Mouse (Mus musculus) CH12.LX (cell line): Measurements from ENCODE around the gene Coq4. TPM values are rescaled to one million over a fixed set of nuclear protein-coding genes. Genes with fewer than 3 reads are reported as not detected.

ENCODE experiments used
- DNase-seq: peaks from one replicate; pipeline ENCODE4 v3.0.0-alpha.2; 2013; ENCODE audit errors: extremely low read depth
- H3K27ac ChIP-seq: 2 replicates; pipeline ENCODE4 v1.5.1; 2012; ENCODE audit warnings: low read depth, mild to moderate bottlenecking, control low read depth, moderate library complexity; ENCODE audit not compliant: insufficient read depth
- H3K27me3 ChIP-seq: replicated peaks from 2 replicates; pipeline ENCODE3; 2012; ENCODE audit warnings: inconsistent platforms
- H3K36me3 ChIP-seq, 2 experiments: replicated peaks in 1 of 2; 2 replicates each; pipeline versions ENCODE3 to v1.6.1; 2012; ENCODE audit warnings: inconsistent platforms in 1 of 2, low read length in 1 of 2, mild to moderate bottlenecking in 1 of 2, mixed read lengths in 1 of 2, moderate library complexity in 1 of 2; ENCODE audit not compliant: control insufficient read depth in 1 of 2, insufficient read depth in 1 of 2
- H3K4me1 ChIP-seq, 2 experiments: 2 replicates each; pipeline ENCODE4 v1.6.1; 2012; ENCODE audit warnings: inconsistent platforms in 1 of 2, moderate library complexity in 1 of 2; ENCODE audit not compliant: insufficient read depth in 2 of 2, control insufficient read depth in 1 of 2
- H3K4me2 ChIP-seq: 2 replicates; pipeline ENCODE4 v1.6.1; 2012; ENCODE audit warnings: low read depth, mild to moderate bottlenecking, control low read depth; ENCODE audit not compliant: poor library complexity, insufficient read depth, severe bottlenecking
- H3K4me3 ChIP-seq, 3 experiments: fragments of 150-350 bp in 1 of 3; sonication (generic) in 1 of 3; replicated peaks in 1 of 3; 2 replicates each; pipeline versions ENCODE3 to v1.5.1; 2011 to 2012; ENCODE audit warnings: low read depth in 2 of 3, low read length in 2 of 3, mild to moderate bottlenecking in 2 of 3, moderate library complexity in 2 of 3, control low read depth in 1 of 3, improper control_type of control experiment in 1 of 3, inconsistent platforms in 1 of 3, mixed read lengths in 1 of 3; ENCODE audit not compliant: poor library complexity in 1 of 3
- H3K79me2 ChIP-seq: replicated peaks from 2 replicates; pipeline ENCODE4 v1.6.1; 2012; ENCODE audit warnings: mild to moderate bottlenecking, moderate library complexity; ENCODE audit not compliant: control insufficient read depth, poor library complexity, insufficient read depth, severe bottlenecking; ENCODE audit errors: extremely low read depth
- H3K9ac ChIP-seq: 2 replicates; pipeline ENCODE4 v1.6.1; 2012; ENCODE audit warnings: low read depth, mild to moderate bottlenecking, control low read depth, moderate library complexity; ENCODE audit not compliant: insufficient read depth
- H3K9me3 ChIP-seq: replicated peaks from 2 replicates; pipeline ENCODE3; 2012; ENCODE audit warnings: low read length, inconsistent platforms, mixed read lengths
- BHLHE40 ChIP-seq: IDR thresholded peaks from 2 replicates; pipeline ENCODE4 v1.6.1; 2011; ENCODE audit warnings: mild to moderate bottlenecking, low read depth, low read length, improper control_type of control experiment
- CHD1 ChIP-seq: IDR thresholded peaks from 2 replicates; pipeline ENCODE4 v1.6.1; 2012; ENCODE audit warnings: low read depth, low read length, improper control_type of control experiment, inconsistent platforms
- CHD2 ChIP-seq: IDR thresholded peaks from 2 replicates; pipeline ENCODE4 v1.6.1; 2011; ENCODE audit warnings: low read length, improper control_type of control experiment
- E2F4 ChIP-seq: IDR thresholded peaks from 2 replicates; pipeline ENCODE4 v1.6.1; 2011; ENCODE audit warnings: low read depth, low read length, improper control_type of control experiment; ENCODE audit not compliant: insufficient replicate concordance
- ELF1 ChIP-seq: IDR thresholded peaks from 2 replicates; pipeline ENCODE4 v1.6.1; 2014; ENCODE audit warnings: low read depth, mild to moderate bottlenecking, inconsistent platforms, low read length, improper control_type of control experiment
- HCFC1 ChIP-seq: IDR thresholded peaks from 2 replicates; pipeline ENCODE4 v1.6.1; 2012; ENCODE audit warnings: low read depth, mild to moderate bottlenecking, inconsistent platforms, low read length, improper control_type of control experiment
- JUN ChIP-seq: IDR thresholded peaks from 2 replicates; pipeline ENCODE4 v1.6.1; 2011; ENCODE audit warnings: low read depth, mild to moderate bottlenecking, low read length, improper control_type of control experiment, moderate library complexity; ENCODE audit not compliant: insufficient read depth
- JUND ChIP-seq: conservative IDR thresholded peaks from 2 replicates; pipeline ENCODE4 v1.6.1; 2011; ENCODE audit warnings: low read depth, low read length, improper control_type of control experiment
- KAT2A ChIP-seq: IDR thresholded peaks from 2 replicates; pipeline ENCODE4 v1.6.1; 2012; ENCODE audit warnings: low read length, improper control_type of control experiment, inconsistent platforms; ENCODE audit not compliant: insufficient replicate concordance
- MAX ChIP-seq: IDR thresholded peaks from 2 replicates; pipeline ENCODE4 v1.6.1; 2011; ENCODE audit warnings: low read length, improper control_type of control experiment
- MAZ ChIP-seq: IDR thresholded peaks from 2 replicates; pipeline ENCODE4 v1.6.1; 2012; ENCODE audit warnings: low read depth, mild to moderate bottlenecking, inconsistent platforms, low read length, improper control_type of control experiment, moderate library complexity
- MEF2A ChIP-seq: IDR thresholded peaks from 2 replicates; pipeline ENCODE4 v1.6.1; 2014; ENCODE audit warnings: low read depth, mild to moderate bottlenecking, inconsistent platforms, low read length, improper control_type of control experiment, borderline replicate concordance
- MXI1 ChIP-seq: IDR thresholded peaks from 2 replicates; pipeline ENCODE4 v1.6.1; 2011; ENCODE audit warnings: mild to moderate bottlenecking, low read depth, low read length, improper control_type of control experiment
- MYC ChIP-seq: IDR thresholded peaks from 2 replicates; pipeline ENCODE4 v1.6.1; 2011; ENCODE audit warnings: low read depth, mild to moderate bottlenecking, improper control_type of control experiment, low read length
- NELFE ChIP-seq: IDR thresholded peaks from 2 replicates; pipeline ENCODE4 v1.6.1; 2011; ENCODE audit warnings: low read depth, low read length, improper control_type of control experiment
- PAX5 ChIP-seq: IDR thresholded peaks from 2 replicates; pipeline ENCODE4 v1.6.1; 2012; ENCODE audit warnings: low read length, inconsistent platforms, mixed read lengths
- POLR2A ChIP-seq: IDR thresholded peaks from 2 replicates; pipeline ENCODE4 v1.6.1; 2011; ENCODE audit warnings: low read depth, mild to moderate bottlenecking, improper control_type of control experiment, low read length
- POLR2AphosphoS2 ChIP-seq: IDR thresholded peaks from 2 replicates; pipeline ENCODE4 v1.6.1; 2011; ENCODE audit warnings: low read depth, low read length, improper control_type of control experiment
- RCOR1 ChIP-seq: conservative IDR thresholded peaks from 2 replicates; pipeline ENCODE4 v1.6.1; 2012; ENCODE audit warnings: low read depth, mild to moderate bottlenecking, inconsistent platforms, low read length, improper control_type of control experiment
- SIN3A ChIP-seq: IDR thresholded peaks from 2 replicates; pipeline ENCODE4 v1.6.1; 2012; ENCODE audit warnings: low read length, improper control_type of control experiment, inconsistent platforms
- TBP ChIP-seq: conservative IDR thresholded peaks from 2 replicates; pipeline ENCODE4 v1.6.1; 2011; ENCODE audit warnings: low read depth, low read length, improper control_type of control experiment
- TCF12 ChIP-seq: IDR thresholded peaks from 2 replicates; pipeline ENCODE4 v1.6.1; 2014; ENCODE audit warnings: low read depth, mild to moderate bottlenecking, inconsistent platforms, low read length, improper control_type of control experiment
- USF1 ChIP-seq: IDR thresholded peaks from 2 replicates; pipeline ENCODE4 v1.6.1; 2014; ENCODE audit warnings: low read depth, mild to moderate bottlenecking, inconsistent platforms, low read length, improper control_type of control experiment
- USF2 ChIP-seq: conservative IDR thresholded peaks from 2 replicates; pipeline ENCODE4 v1.6.1; 2011; ENCODE audit warnings: low read depth, low read length, improper control_type of control experiment
- ZKSCAN1 ChIP-seq: IDR thresholded peaks from 2 replicates; pipeline ENCODE4 v1.6.1; 2012; ENCODE audit warnings: low read depth, inconsistent platforms, low read length, improper control_type of control experiment, borderline replicate concordance
- ZMIZ1 ChIP-seq: IDR thresholded peaks from 2 replicates; pipeline ENCODE4 v1.6.1; 2012; ENCODE audit warnings: low read depth, mild to moderate bottlenecking, inconsistent platforms, low read length, improper control_type of control experiment
- ZNF384 ChIP-seq: IDR thresholded peaks from 2 replicates; pipeline ENCODE4 v1.6.1; 2012; ENCODE audit warnings: low read depth, low read length, improper control_type of control experiment, inconsistent platforms
- dilution Hi-C: fragments of 300-500 bp; cut with MboI; formaldehyde crosslinking; loops from 2 replicates; pipeline ENCODE4 v1.14.3; 2020; ENCODE audit warnings: low sequenced_read_pairs; ENCODE audit not compliant: extremely low pct_unique_long_range_greater_than_20kb, extremely low pct_ligation_motif_present
- in situ Hi-C: fragments of 300-500 bp; cut with MboI; formaldehyde crosslinking; loops from 3 replicates; pipeline ENCODE4 v1.14.3; 2019; ENCODE audit warnings: low sequenced_read_pairs, low pct_ligation_motif_present, low pct_unique_long_range_greater_than_20kb, mixed read lengths
- polyA plus RNA-seq: library from polyadenylated mRNA; unstranded; fragments of >175 nt; gene quantifications from 2 replicates; pipeline ENCODE4 v1.2.1, GENCODE M21; 2012; ENCODE audit warnings: low read depth; ENCODE audit not compliant: insufficient read length
- total RNA-seq, 2 experiments: library from RNA; depleted of rRNA; stranded (reverse); fragments of 300-350 nt in 1 of 2; fragments of >200 nt in 1 of 2; gene quantifications; 2 replicates each; pipeline ENCODE4 v1.2.3; 2012 to 2014

Gene Coq4
- total RNA-seq (2012; rRNA removed) (25.2 and 29.3 TPM in 2 replicates), total RNA-seq (2014; rRNA removed) (21.5 and 40.9 TPM in 2 replicates), polyA plus RNA-seq (19.1 and 21.3 TPM in 2 replicates)

GRCm38 (mm10) chr2:29787104-29787917 lies at the start of gene Coq4:
Gene Coq4 (plus strand): TSS chr2:29787493.
- TF ChIP-seq RCOR1 (peak; percentile 79; the same call in 1 of the 2 replicates), KAT2A (peak; percentile 82; the same call in 1 of the 2 replicates), ELF1 (peak; percentile 84), POLR2AphosphoS2 (peak; percentile 72; the same call in 1 of the 2 replicates), HCFC1 (peak; percentile 94), CHD1 (no peak; the same call in 1 of the 2 replicates), PAX5 (no peak), E2F4 (peak; percentile 84; the same call in 1 of the 2 replicates), JUND (no peak; the same call in 1 of the 2 replicates), POLR2A (peak; percentile 88), BHLHE40 (peak; percentile 58), TBP (peak; percentile 80; the same call in 1 of the 2 replicates), USF2 (peak; percentile 91), ZNF384 (peak; percentile 63; the same call in 1 of the 2 replicates), MXI1 (peak; percentile 90), ZKSCAN1 (no peak), NELFE (peak; percentile 92), USF1 (peak; percentile 86), ZMIZ1 (peak; percentile 34; the same call in 1 of the 2 replicates), CHD2 (no peak), MEF2A (no peak; the same call in 1 of the 2 replicates), SIN3A (peak; percentile 80), JUN (peak; percentile 13; the same call in 1 of the 2 replicates), MAZ (0 out of 2 replicates have a peak, but pooled peaks have one; percentile 25), TCF12 (peak; percentile 78), MYC (peak; percentile 91), MAX (peak; percentile 84; the same call in 1 of the 2 replicates)
- Histone ChIP-seq H3K4me3 (peak within 1 kb of the TSS; percentile 80 to 97 (median 89)), H3K4me2 (peak within 1 kb of the TSS; percentile 98), H3K27me3 (no peaks in the 10 kb centered on the region), H3K9ac (peak within 1 kb of the TSS; percentile 87), H3K27ac (peak within 1 kb of the TSS; percentile 8; the same call in 1 of the 2 replicates), H3K79me2 (peaks cover 16% of the 10 kb centered on the region), H3K36me3 (peaks cover 52 to 69% of the 10 kb centered on the region in 2 experiments), H3K9me3 (peaks cover 7% of the 10 kb centered on the region), H3K4me1 (peaks cover 4 to 18% of the 10 kb centered on the region in 2 experiments; a peak in 3 of 4 replicates)
- peak; percentile 95 for DNase-seq
- in situ Hi-C loops, result no loop called here
- dilution Hi-C loops, result no loop called here
